Mouse (Mus musculus): Measurements from ENCODE around the gene Sp2. TPM values are rescaled to one million over a fixed set of nuclear protein-coding genes. Genes with fewer than 3 reads are reported as not detected.

The Sp2 gene
- 2.1 and 2.8 TPM in 2 replicates for total RNA-seq (2012; rRNA removed)
- 1.1 TPM in 2 replicates for total RNA-seq (2014; rRNA removed)
- polyA plus RNA-seq (2012; ENCODE audit: insufficient read length, low read depth), result 15.9 and 21.0 TPM in 2 replicates

- peaks cover 0 to 2% of the 10 kb centered on the region in 2 experiments for H3K36me3 ChIP-seq (replicated peaks in 1 of 2; ENCODE audit: control insufficient read depth in 1 of 2, insufficient read depth in 1 of 2, low read length in 1 of 2)
- peak within 1 kb of the TSS; percentile 5 to 21 (median 7) for H3K4me3 ChIP-seq (replicated peaks in 1 of 3; ENCODE audit: low read depth in 2 of 3, low read length in 2 of 3, poor library complexity in 1 of 3)
- H3K79me2 ChIP-seq (replicated peaks; ENCODE audit: control insufficient read depth, extremely low read depth, insufficient read depth, poor library complexity, severe bottlenecking), result no peaks in the 10 kb centered on the region
- dilution Hi-C loops (cut with MboI; ENCODE audit: extremely low pct_ligation_motif_present, extremely low pct_unique_long_range_greater_than_20kb, low sequenced_read_pairs), result no loop called here
- H3K4me2 ChIP-seq (ENCODE audit: insufficient read depth, low read depth, poor library complexity, severe bottlenecking), result peak within 1 kb of the TSS; percentile 22; the same call in 1 of the 2 replicates
- H3K9me3 ChIP-seq (replicated peaks; ENCODE audit: low read length), result no peaks in the 10 kb centered on the region
- no peak for TF ChIP-seq IRF4 (IDR thresholded peaks at IDR 0.05; ENCODE audit: low read depth, low read length)
- 0 out of 2 replicates have a peak, but pooled peaks have one; percentile 18 for TF ChIP-seq NELFE (IDR thresholded peaks at IDR 0.05; ENCODE audit: low read depth, low read length)
- 0 out of 2 replicates have a peak, but pooled peaks have one; percentile 4 for TF ChIP-seq EP300 (IDR thresholded peaks at IDR 0.05; ENCODE audit: low read length)
- H3K4me1 ChIP-seq (ENCODE audit: control insufficient read depth in 1 of 2, insufficient read depth in 2 of 2), result peaks cover 39 to 77% of the 10 kb centered on the region in 2 experiments
- no peaks in the 10 kb centered on the region for H3K27me3 ChIP-seq (replicated peaks)
- no peak for DNase-seq (ENCODE audit: extremely low read depth)
- no peak within 1 kb of the TSS for H3K27ac ChIP-seq (ENCODE audit: insufficient read depth, low read depth)
- peak within 1 kb of the TSS; percentile 2; the same call in 1 of the 2 replicates for H3K9ac ChIP-seq (ENCODE audit: insufficient read depth, low read depth)
- in situ Hi-C loops (cut with MboI; ENCODE audit: low pct_ligation_motif_present, low pct_unique_long_range_greater_than_20kb, low sequenced_read_pairs), result no loop called here
Observed at GRCm38 (mm10) chr11:96982859-96983258, at the start of gene Sp2. TSS of gene Sp2 (minus strand) at chr11:96982959.

GRCm38 (mm10) chr11:97032499-97032898 lies 49.7 kb upstream of the Sp2 start:
- Histone ChIP-seq H3K79me2 (replicated peaks; ENCODE audit: control insufficient read depth, extremely low read depth, insufficient read depth, poor library complexity, severe bottlenecking) (no peaks in the 10 kb centered on the region), H3K4me3 (replicated peaks in 1 of 3; ENCODE audit: low read depth in 2 of 3, low read length in 2 of 3, poor library complexity in 1 of 3) (no peak overlapping the region), H3K4me2 (ENCODE audit: insufficient read depth, low read depth, poor library complexity, severe bottlenecking) (no peak overlapping the region), H3K4me1 (ENCODE audit: control insufficient read depth in 1 of 2, insufficient read depth in 2 of 2) (peaks cover 3 to 18% of the 10 kb centered on the region in 2 experiments; a peak in 2 of 4 replicates), H3K9me3 (replicated peaks; ENCODE audit: low read length) (no peaks in the 10 kb centered on the region), H3K27me3 (replicated peaks) (no peaks in the 10 kb centered on the region), H3K9ac (ENCODE audit: insufficient read depth, low read depth) (no peak overlapping the region), H3K36me3 (replicated peaks in 1 of 2; ENCODE audit: control insufficient read depth in 1 of 2, insufficient read depth in 1 of 2, low read length in 1 of 2) (peaks cover 19 to 58% of the 10 kb centered on the region in 2 experiments), H3K27ac (ENCODE audit: insufficient read depth, low read depth) (no peak overlapping the region)
- DNase-seq (ENCODE audit: extremely low read depth), result no peak
- no peak for TF ChIP-seq CHD1 (IDR thresholded peaks at IDR 0.05; ENCODE audit: low read depth, low read length)
- no peak for TF ChIP-seq SIN3A (IDR thresholded peaks at IDR 0.05; ENCODE audit: low read length)
- TF ChIP-seq PAX5 (IDR thresholded peaks at IDR 0.05; ENCODE audit: low read length), result no peak
- TF ChIP-seq BHLHE40 (IDR thresholded peaks at IDR 0.05; ENCODE audit: low read depth, low read length), result no peak
- no peak for TF ChIP-seq RCOR1 (conservative IDR thresholded peaks at IDR 0.05; ENCODE audit: low read depth, low read length)
- no peak for TF ChIP-seq NELFE (IDR thresholded peaks at IDR 0.05; ENCODE audit: low read depth, low read length)
- dilution Hi-C loops (cut with MboI; ENCODE audit: extremely low pct_ligation_motif_present, extremely low pct_unique_long_range_greater_than_20kb, low sequenced_read_pairs) (no loop called here), in situ Hi-C loops (cut with MboI; ENCODE audit: low pct_ligation_motif_present, low pct_unique_long_range_greater_than_20kb, low sequenced_read_pairs) (no loop called here)

GRCm38 (mm10) chr11:97031977-97032376 lies 49.2 kb upstream of the Sp2 start:
- DNase-seq (ENCODE audit: extremely low read depth), result no peak
- dilution Hi-C loops (cut with MboI; ENCODE audit: extremely low pct_ligation_motif_present, extremely low pct_unique_long_range_greater_than_20kb, low sequenced_read_pairs) (no loop called here), in situ Hi-C loops (cut with MboI; ENCODE audit: low pct_ligation_motif_present, low pct_unique_long_range_greater_than_20kb, low sequenced_read_pairs) (no loop called here)

More at GRCm38 (mm10) chr11:97031977-97032376, 49.2 kb upstream of the Sp2 start:
- no peaks in the 10 kb centered on the region for H3K9me3 ChIP-seq (replicated peaks; ENCODE audit: low read length)
- no peaks in the 10 kb centered on the region for H3K79me2 ChIP-seq (replicated peaks; ENCODE audit: control insufficient read depth, extremely low read depth, insufficient read depth, poor library complexity, severe bottlenecking)
- TF ChIP-seq JUND (conservative IDR thresholded peaks at IDR 0.05; ENCODE audit: low read depth, low read length) (no peak), UBTF (IDR thresholded peaks at IDR 0.05; ENCODE audit: low read depth, low read length) (no peak), SIN3A (IDR thresholded peaks at IDR 0.05; ENCODE audit: low read length) (no peak), MYC (IDR thresholded peaks at IDR 0.05; ENCODE audit: low read depth, low read length) (no peak), ZMIZ1 (IDR thresholded peaks at IDR 0.05; ENCODE audit: low read depth, low read length) (no peak), CHD2 (IDR thresholded peaks at IDR 0.05; ENCODE audit: low read length) (no peak), ETS1 (conservative IDR thresholded peaks at IDR 0.05; ENCODE audit: low read depth, low read length) (no peak), GABPA (IDR thresholded peaks at IDR 0.05; ENCODE audit: insufficient replicate concordance, low read depth, low read length) (no peak), MAZ (IDR thresholded peaks at IDR 0.05; ENCODE audit: low read depth, low read length) (no peak), POLR2A (IDR thresholded peaks at IDR 0.05; ENCODE audit: low read depth, low read length) (no peak), E2F4 (IDR thresholded peaks at IDR 0.05; ENCODE audit: insufficient replicate concordance, low read depth, low read length) (no peak), MEF2A (IDR thresholded peaks at IDR 0.05; ENCODE audit: borderline replicate concordance, low read depth, low read length) (no peak), IRF4 (IDR thresholded peaks at IDR 0.05; ENCODE audit: low read depth, low read length) (no peak), SMC3 (IDR thresholded peaks at IDR 0.05; ENCODE audit: low read depth, low read length) (no peak), USF1 (IDR thresholded peaks at IDR 0.05; ENCODE audit: low read depth, low read length) (no peak), EP300 (IDR thresholded peaks at IDR 0.05; ENCODE audit: low read length) (no peak), NELFE (IDR thresholded peaks at IDR 0.05; ENCODE audit: low read depth, low read length) (no peak)
- no peaks in the 10 kb centered on the region for H3K27me3 ChIP-seq (replicated peaks)
- H3K4me3 ChIP-seq (replicated peaks in 1 of 3; ENCODE audit: low read depth in 2 of 3, low read length in 2 of 3, poor library complexity in 1 of 3), result no peak overlapping the region
- peaks cover 19 to 57% of the 10 kb centered on the region in 2 experiments for H3K36me3 ChIP-seq (replicated peaks in 1 of 2; ENCODE audit: control insufficient read depth in 1 of 2, insufficient read depth in 1 of 2, low read length in 1 of 2)
- H3K9ac ChIP-seq (ENCODE audit: insufficient read depth, low read depth), result no peak overlapping the region
- no peak overlapping the region for H3K27ac ChIP-seq (ENCODE audit: insufficient read depth, low read depth)
- peaks cover 3 to 18% of the 10 kb centered on the region in 2 experiments; a peak in 2 of 4 replicates for H3K4me1 ChIP-seq (ENCODE audit: control insufficient read depth in 1 of 2, insufficient read depth in 2 of 2)
- no peak overlapping the region for H3K4me2 ChIP-seq (ENCODE audit: insufficient read depth, low read depth, poor library complexity, severe bottlenecking)

All from CH12.LX (cell line).